Comparison of ENCODE assay signal across 10 mouse cellular contexts in the genomic region with DNA sequence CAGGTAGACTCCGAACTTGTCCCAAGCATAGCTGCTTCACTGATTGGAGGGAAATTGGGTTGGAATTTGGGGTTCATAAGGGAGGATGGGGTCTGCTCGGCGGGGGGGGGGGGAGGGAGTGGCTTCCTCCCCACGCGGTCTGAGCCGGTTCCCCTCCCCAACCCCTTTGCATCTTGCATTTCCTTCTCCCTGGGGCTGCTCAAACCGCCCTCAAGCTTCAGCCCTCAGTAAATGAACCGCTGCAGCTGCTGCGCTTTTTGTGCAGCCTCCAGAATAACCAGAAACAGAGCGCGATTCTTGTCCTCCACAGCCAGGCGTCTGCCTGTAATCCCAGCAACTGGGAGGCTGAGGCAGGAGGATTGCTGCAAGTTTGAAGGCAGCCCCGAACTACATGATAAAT. TPM values are rescaled to one million over a fixed set of nuclear protein-coding genes. Genes with fewer than 3 reads are reported as not detected.
DNase-seq lines count a peak whose midpoint lies in the region; ATAC-seq and TF ChIP-seq lines count a peak whose summit lies in the region.
"Had no signal": no experiment of that assay in that cellular context is flagged by ENCODE, and none has a peak within 500 bp of the region (broad histone marks: within the 10 kb centered on the region; RNA-seq: fewer than 3 reads in every experiment).

No protein-coding gene starts in this region.

- H3K9me3 ChIP-seq in lung, embryonic 14.5 days (ENCODE audit: low read depth, low read length) = no peaks in the 10 kb centered on the region
- H3K9me3 ChIP-seq in embryonic facial prominence, embryonic 13.5 days = no peaks in the 10 kb centered on the region
- H3K9me3 ChIP-seq in midbrain, embryonic 11.5 days (ENCODE audit: control insufficient read depth, low read length) = no peaks in the 10 kb centered on the region

- H3K27me3 ChIP-seq in lung, embryonic 14.5 days (ENCODE audit: insufficient read depth, low read length) = peaks cover 18% of the 10 kb centered on the region
- H3K27me3 ChIP-seq in embryonic facial prominence, embryonic 13.5 days = peaks cover 34% of the 10 kb centered on the region
- H3K27me3 ChIP-seq in midbrain, embryonic 11.5 days (ENCODE audit: control insufficient read depth, insufficient read depth, low read length) = peaks cover 13% of the 10 kb centered on the region

- H3K36me3 ChIP-seq in lung, embryonic 14.5 days (ENCODE audit: insufficient read depth) = no peaks in the 10 kb centered on the region
- H3K36me3 ChIP-seq in embryonic facial prominence, embryonic 13.5 days = no peaks in the 10 kb centered on the region
- no peaks in the 10 kb centered on the region for H3K36me3 ChIP-seq in midbrain, embryonic 11.5 days (ENCODE audit: control insufficient read depth, insufficient read depth, low read length)

- H3K4me3 ChIP-seq in lung, embryonic 14.5 days (ENCODE audit: low read depth, low read length) = no peak overlapping the region
- H3K4me3 ChIP-seq in embryonic facial prominence, embryonic 13.5 days = peak overlapping the region; percentile 40; the same call in 1 of the 2 replicates
- H3K4me3 ChIP-seq in midbrain, embryonic 11.5 days (ENCODE audit: low read depth, low read length) = no peak overlapping the region

- no peak overlapping the region for H3K27ac ChIP-seq in lung, embryonic 14.5 days (ENCODE audit: low read depth)
- H3K27ac ChIP-seq in embryonic facial prominence, embryonic 13.5 days = no peak overlapping the region
- no peak overlapping the region for H3K27ac ChIP-seq in midbrain, embryonic 11.5 days (ENCODE audit: low read depth, low read length)

- H3K4me2 ChIP-seq in lung, embryonic 14.5 days = peak overlapping the region; percentile 63
- H3K4me2 ChIP-seq in embryonic facial prominence, embryonic 13.5 days = peak overlapping the region; percentile 74
- no peak overlapping the region for H3K4me2 ChIP-seq in midbrain, embryonic 11.5 days

- no peaks in the 10 kb centered on the region for H3K4me1 ChIP-seq in lung, embryonic 14.5 days (ENCODE audit: insufficient read depth)
- peaks cover 14% of the 10 kb centered on the region for H3K4me1 ChIP-seq in embryonic facial prominence, embryonic 13.5 days
- peaks cover 6% of the 10 kb centered on the region for H3K4me1 ChIP-seq in midbrain, embryonic 11.5 days (ENCODE audit: control insufficient read depth, insufficient read depth, low read length)

- DNase-seq in embryo, embryonic 11 days = peak; percentile 17
- no peak for DNase-seq in embryo, embryonic 10 days (ENCODE audit: low spot score)
- DNase-seq in lung, embryonic 14.5 days = peak; percentile 11
- DNase-seq in lung, postnatal 4 days = no peak
- peak; percentile 66 for DNase-seq in naive thymus-derived CD4-positive, alpha-beta T cell, adult 2 months (ENCODE audit: low read depth)
- no peak for DNase-seq in cerebellum, adult 11 months
- no peak for DNase-seq in midbrain, embryonic 11.5 days (ENCODE audit: low spot score, missing footprints)
- DNase-seq: adrenal gland, postnatal 36 days; layer of hippocampus, postnatal 36 days had no signal

- 17% methylated on average over 13 of the region's 13 CpGs for WGBS in lung, embryonic 14.5 days
- WGBS in embryonic facial prominence, embryonic 13.5 days = 16% methylated on average over 12 of the region's 13 CpGs
- 23% methylated on average over 13 of the region's 13 CpGs for WGBS in midbrain, embryonic 11.5 days

- no peak for ATAC-seq in lung, embryonic 14.5 days (ENCODE audit: insufficient read depth)
- ATAC-seq in embryonic facial prominence, embryonic 13.5 days (ENCODE audit: insufficient number of reproducible peaks, insufficient read depth, low FRiP score, low TSS enrichment, low read depth) = no peak
- no peak for ATAC-seq in midbrain, embryonic 11.5 days (ENCODE audit: low FRiP score)

- TF ChIP-seq CTCF in lung, embryonic 14.5 days (IDR thresholded peaks at IDR 0.05; ENCODE audit: low read depth) = no peak

- no peak overlapping the region for H3K9ac ChIP-seq in lung, embryonic 14.5 days
- H3K9ac ChIP-seq in embryonic facial prominence, embryonic 13.5 days = peak overlapping the region; percentile 61; the same call in 1 of the 2 replicates
- H3K9ac ChIP-seq in midbrain, embryonic 11.5 days (ENCODE audit: low read length) = no peak overlapping the region

RNA-seq across cellular contexts. Expression of gene Amz1, which starts 12.2 kb away (rescaled TPM):
- polyA plus RNA-seq in lung, embryonic 14.5 days (2014; fragmentation: Nextera tagmentation; extraction: Ambion mirVana) = 0.99 and 1.1 TPM in 2 replicates
- 0.63 and 0.83 TPM in 2 replicates for polyA plus RNA-seq in embryonic facial prominence, embryonic 13.5 days (2015; fragmentation: Nextera tagmentation; extraction: Ambion mirVana)
- 0.67 and 0.97 TPM in 2 replicates for polyA plus RNA-seq in midbrain, embryonic 11.5 days (2014; fragmentation: Nextera tagmentation; extraction: Ambion mirVana)

RNA-seq across cellular contexts. Expression of gene Brat1, which starts 31.4 kb away (rescaled TPM):
- 19.8 and 21.2 TPM in 2 replicates for polyA plus RNA-seq in lung, embryonic 14.5 days (2014; fragmentation: Nextera tagmentation; extraction: Ambion mirVana)
- polyA plus RNA-seq in embryonic facial prominence, embryonic 13.5 days (2015; fragmentation: Nextera tagmentation; extraction: Ambion mirVana) = 21.7 and 22.0 TPM in 2 replicates
- polyA plus RNA-seq in midbrain, embryonic 11.5 days (2014; fragmentation: Nextera tagmentation; extraction: Ambion mirVana) = 8.3 and 11.4 TPM in 2 replicates

RNA-seq across cellular contexts. Expression of gene Iqce, which starts 34.0 kb away (rescaled TPM):
- 21.1 and 25.5 TPM in 2 replicates for polyA plus RNA-seq in lung, embryonic 14.5 days (2014; fragmentation: Nextera tagmentation; extraction: Ambion mirVana)
- polyA plus RNA-seq in embryonic facial prominence, embryonic 13.5 days (2015; fragmentation: Nextera tagmentation; extraction: Ambion mirVana) = 25.3 and 27.9 TPM in 2 replicates
- 13.9 and 15.6 TPM in 2 replicates for polyA plus RNA-seq in midbrain, embryonic 11.5 days (2014; fragmentation: Nextera tagmentation; extraction: Ambion mirVana)

Comparison
In these comparisons a context has a peak if more than half of its experiments do, and no peak if none do; other contexts are left out.
1. DNase-seq: peak in embryo, embryonic 11 days (single experiment), lung, embryonic 14.5 days (single experiment) and naive thymus-derived CD4-positive, alpha-beta T cell, adult 2 months (single experiment); none in embryo, embryonic 10 days (single experiment), lung, postnatal 4 days (0 of 2), cerebellum, adult 11 months (single experiment) and midbrain, embryonic 11.5 days (single experiment).